Mouse (Mus musculus): ENCODE measurements around the gene Gm45717. TPM values are rescaled to one million over a fixed set of nuclear protein-coding genes. Genes with fewer than 3 reads are reported as not detected.
A peak's percentile ranks its signal among the peaks of the same experiment; 100 is the strongest.

Gene Gm45717
- total and polyA plus RNA-seq, 3 experiments: not detected

GRCm38 (mm10) chr7:140912846-140913482 lies 42.8 kb downstream of the Gm45717 start:
- H3K4me1 ChIP-seq (ENCODE audit: insufficient read depth, low read depth, low read length): peaks cover 37% of the 10 kb centered on the region
- TF ChIP-seq GATA1 (IDR thresholded peaks at IDR 0.05; ENCODE audit: borderline replicate concordance, low read length) (no peak), GATA2 (IDR thresholded peaks at IDR 0.05; ENCODE audit: borderline replicate concordance, low read depth, low read length) (no peak), CTCF (IDR thresholded peaks at IDR 0.05; ENCODE audit: low read depth, low read length) (no peak), TAL1 (conservative IDR thresholded peaks at IDR 0.05; ENCODE audit: low read depth, low read length) (no peak), POLR2AphosphoS5 (IDR thresholded peaks at IDR 0.05; ENCODE audit: insufficient replicate concordance, low read depth, low read length) (no peak)
- no peak overlapping the region for H3K4me3 ChIP-seq (ENCODE audit: low read depth, low read length)
- ATAC-seq (ENCODE audit: extremely low read depth, insufficient number of reproducible peaks, low FRiP score, poor library complexity, severe bottlenecking) (no peak), DNase-seq (ENCODE audit: low spot score) (no peak)
- H3K9me3 ChIP-seq (replicated peaks): no peaks in the 10 kb centered on the region
- peaks cover 9% of the 10 kb centered on the region for H3K27me3 ChIP-seq (ENCODE audit: insufficient read depth, low read length)
- no peaks in the 10 kb centered on the region for H3K36me3 ChIP-seq (replicated peaks)

GRCm38 (mm10) chr7:140912293-140912692 lies 43.4 kb downstream of the Gm45717 start:
- DNase-seq (ENCODE audit: low spot score) (no peak), ATAC-seq (ENCODE audit: extremely low read depth, insufficient number of reproducible peaks, low FRiP score, poor library complexity, severe bottlenecking) (no peak)
- no peaks in the 10 kb centered on the region for H3K36me3 ChIP-seq (replicated peaks)
- peaks cover 35% of the 10 kb centered on the region for H3K4me1 ChIP-seq (ENCODE audit: insufficient read depth, low read depth, low read length)
- TF ChIP-seq GATA1 (IDR thresholded peaks at IDR 0.05; ENCODE audit: borderline replicate concordance, low read length) (no peak), TAL1 (conservative IDR thresholded peaks at IDR 0.05; ENCODE audit: low read depth, low read length) (no peak), GATA2 (IDR thresholded peaks at IDR 0.05; ENCODE audit: borderline replicate concordance, low read depth, low read length) (no peak), POLR2AphosphoS5 (IDR thresholded peaks at IDR 0.05; ENCODE audit: insufficient replicate concordance, low read depth, low read length) (no peak), CTCF (IDR thresholded peaks at IDR 0.05; ENCODE audit: low read depth, low read length) (no peak)
- no peaks in the 10 kb centered on the region for H3K9me3 ChIP-seq (replicated peaks)
- H3K4me3 ChIP-seq (ENCODE audit: low read depth, low read length): no peak overlapping the region
- peaks cover 9% of the 10 kb centered on the region for H3K27me3 ChIP-seq (ENCODE audit: insufficient read depth, low read length)

DNA sequence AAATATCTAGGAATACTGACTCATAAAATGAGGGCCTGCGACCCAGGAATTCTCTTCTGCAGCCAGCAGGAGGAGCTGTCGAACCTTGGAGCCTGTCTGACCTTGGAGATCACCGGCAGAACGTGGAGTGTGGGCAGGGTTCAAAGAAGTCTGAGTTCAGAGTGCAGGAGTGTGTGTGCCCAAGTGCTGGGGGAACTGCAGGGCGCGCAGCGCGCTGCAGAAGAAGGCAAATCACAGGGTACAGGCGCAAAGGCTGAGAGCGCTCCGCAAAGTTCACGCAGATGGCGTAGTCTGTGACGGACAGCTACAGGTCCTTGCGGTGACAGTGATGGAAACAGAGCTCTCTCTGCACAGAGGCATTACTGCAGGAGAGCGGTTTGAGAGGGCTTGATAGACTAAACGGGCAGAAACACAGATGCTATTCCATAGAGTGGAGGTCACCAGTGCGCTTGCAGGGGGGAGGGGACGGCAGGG lies 47.1 kb downstream of the Gm45717 start:
- TF ChIP-seq CTCF (IDR thresholded peaks at IDR 0.05; ENCODE audit: low read depth, low read length) (0 out of 2 replicates have a peak, but pooled peaks have one; percentile 20), POLR2AphosphoS5 (IDR thresholded peaks at IDR 0.05; ENCODE audit: insufficient replicate concordance, low read depth, low read length) (no peak)
- Histone ChIP-seq H3K36me3 (replicated peaks) (no peaks in the 10 kb centered on the region), H3K4me3 (ENCODE audit: low read depth, low read length) (peak overlapping the region; percentile 10; the same call in 1 of the 2 replicates), H3K4me1 (ENCODE audit: insufficient read depth, low read depth, low read length) (peaks cover 32% of the 10 kb centered on the region), H3K27me3 (ENCODE audit: insufficient read depth, low read length) (peaks cover 22% of the 10 kb centered on the region), H3K9me3 (replicated peaks) (no peaks in the 10 kb centered on the region)
- DNase-seq (ENCODE audit: low spot score) (no peak), ATAC-seq (ENCODE audit: extremely low read depth, insufficient number of reproducible peaks, low FRiP score, poor library complexity, severe bottlenecking) (no peak)

DNA sequence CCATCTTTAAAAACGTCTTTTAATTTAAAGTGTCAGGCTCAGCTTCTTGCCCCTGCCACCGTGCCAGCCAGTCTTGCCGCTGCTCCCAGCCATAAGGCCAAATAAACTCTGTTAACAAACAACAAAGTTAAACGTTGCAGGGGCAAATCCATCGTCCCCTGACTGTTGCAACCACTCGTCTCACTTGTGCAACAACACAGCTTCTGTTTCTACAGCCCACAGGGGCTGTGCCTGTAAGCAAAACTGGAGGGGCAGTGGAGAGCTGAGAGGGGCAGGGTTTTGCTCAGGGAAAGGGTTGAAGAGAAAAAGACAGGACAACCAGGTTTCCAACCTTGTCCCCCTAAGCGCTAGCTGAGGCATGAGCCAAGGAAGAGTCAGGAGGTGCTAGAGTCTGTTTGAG lies 47.6 kb downstream of the Gm45717 start:
- no peak overlapping the region for H3K4me3 ChIP-seq (ENCODE audit: low read depth, low read length)
- H3K4me1 ChIP-seq (ENCODE audit: insufficient read depth, low read depth, low read length): peaks cover 33% of the 10 kb centered on the region
- ATAC-seq (ENCODE audit: extremely low read depth, insufficient number of reproducible peaks, low FRiP score, poor library complexity, severe bottlenecking): no peak
- no peak for TF ChIP-seq GATA1 (IDR thresholded peaks at IDR 0.05; ENCODE audit: borderline replicate concordance, low read length)
- no peak for TF ChIP-seq CTCF (IDR thresholded peaks at IDR 0.05; ENCODE audit: low read depth, low read length)
- no peak for TF ChIP-seq TAL1 (conservative IDR thresholded peaks at IDR 0.05; ENCODE audit: low read depth, low read length)
- TF ChIP-seq GATA2 (IDR thresholded peaks at IDR 0.05; ENCODE audit: borderline replicate concordance, low read depth, low read length): no peak
- no peak for TF ChIP-seq POLR2AphosphoS5 (IDR thresholded peaks at IDR 0.05; ENCODE audit: insufficient replicate concordance, low read depth, low read length)
- H3K36me3 ChIP-seq (replicated peaks): no peaks in the 10 kb centered on the region
- peaks cover 22% of the 10 kb centered on the region for H3K27me3 ChIP-seq (ENCODE audit: insufficient read depth, low read length)
- H3K9me3 ChIP-seq (replicated peaks): no peaks in the 10 kb centered on the region
- no peak for DNase-seq (ENCODE audit: low spot score)

GRCm38 (mm10) chr7:140907697-140908096 lies 48.0 kb downstream of the Gm45717 start:
- Histone ChIP-seq H3K4me1 (ENCODE audit: insufficient read depth, low read depth, low read length) (peaks cover 28% of the 10 kb centered on the region), H3K36me3 (replicated peaks) (no peaks in the 10 kb centered on the region), H3K4me3 (ENCODE audit: low read depth, low read length) (no peak overlapping the region), H3K27me3 (ENCODE audit: insufficient read depth, low read length) (peaks cover 22% of the 10 kb centered on the region), H3K9me3 (replicated peaks) (no peaks in the 10 kb centered on the region)
- DNase-seq (ENCODE audit: low spot score) (no peak), ATAC-seq (ENCODE audit: extremely low read depth, insufficient number of reproducible peaks, low FRiP score, poor library complexity, severe bottlenecking) (no peak)
- TF ChIP-seq GATA1 (IDR thresholded peaks at IDR 0.05; ENCODE audit: borderline replicate concordance, low read length): no peak
- TF ChIP-seq CTCF (IDR thresholded peaks at IDR 0.05; ENCODE audit: low read depth, low read length): no peak
- TF ChIP-seq GATA2 (IDR thresholded peaks at IDR 0.05; ENCODE audit: borderline replicate concordance, low read depth, low read length): no peak
- TF ChIP-seq POLR2AphosphoS5 (IDR thresholded peaks at IDR 0.05; ENCODE audit: insufficient replicate concordance, low read depth, low read length): no peak
- TF ChIP-seq TAL1 (conservative IDR thresholded peaks at IDR 0.05; ENCODE audit: low read depth, low read length): no peak

DNA sequence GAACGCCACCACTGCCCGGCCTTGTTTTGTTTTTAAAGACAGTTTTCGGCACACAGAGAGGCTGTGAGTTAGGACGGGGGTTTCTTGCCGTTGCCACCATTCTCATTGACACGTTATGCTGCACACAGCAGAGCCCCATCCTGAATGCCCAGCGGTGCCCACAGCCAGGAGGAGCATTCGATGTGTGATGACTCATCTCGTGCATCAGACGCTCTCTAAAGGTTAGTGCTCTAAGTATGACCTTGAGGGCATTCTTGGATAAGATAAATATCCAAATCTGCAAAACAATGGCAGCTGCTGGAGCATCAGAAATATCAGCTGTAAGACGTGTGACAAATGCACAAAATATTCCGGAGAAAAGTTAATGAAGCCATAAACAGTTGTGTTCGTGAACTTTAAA lies 48.6 kb downstream of the Gm45717 start:
- ATAC-seq (ENCODE audit: extremely low read depth, insufficient number of reproducible peaks, low FRiP score, poor library complexity, severe bottlenecking): no peak
- TF ChIP-seq POLR2AphosphoS5 (IDR thresholded peaks at IDR 0.05; ENCODE audit: insufficient replicate concordance, low read depth, low read length) (no peak), GATA1 (IDR thresholded peaks at IDR 0.05; ENCODE audit: borderline replicate concordance, low read length) (no peak), TAL1 (conservative IDR thresholded peaks at IDR 0.05; ENCODE audit: low read depth, low read length) (no peak), CTCF (IDR thresholded peaks at IDR 0.05; ENCODE audit: low read depth, low read length) (no peak), GATA2 (IDR thresholded peaks at IDR 0.05; ENCODE audit: borderline replicate concordance, low read depth, low read length) (no peak)
- Histone ChIP-seq H3K9me3 (replicated peaks) (no peaks in the 10 kb centered on the region), H3K4me3 (ENCODE audit: low read depth, low read length) (no peak overlapping the region), H3K36me3 (replicated peaks) (no peaks in the 10 kb centered on the region), H3K4me1 (ENCODE audit: insufficient read depth, low read depth, low read length) (peaks cover 22% of the 10 kb centered on the region), H3K27me3 (ENCODE audit: insufficient read depth, low read length) (peaks cover 16% of the 10 kb centered on the region; the same call in 1 of the 2 replicates)
- DNase-seq (ENCODE audit: low spot score): no peak
